Mouse (Mus musculus): Measurements from ENCODE around the gene Gm3002. TPM values are rescaled to one million over a fixed set of nuclear protein-coding genes. Genes with fewer than 3 reads are reported as not detected.
"Not testable (repeated sequence)": the region's sequence is repeated elsewhere in the genome, so short reads cannot be mapped to it uniquely, and the experiment has no call there.

Gene Gm3002
- total RNA-seq (2014; rRNA removed; ENCODE audit: low replicate concordance) (0.66 TPM in 1 of 2 replicates, not detected in the other), polyA plus RNA-seq (2015; fragmentation: Nextera tagmentation; extraction: Ambion mirVana) (0.41 and 0.77 TPM in 2 replicates)

DNA sequence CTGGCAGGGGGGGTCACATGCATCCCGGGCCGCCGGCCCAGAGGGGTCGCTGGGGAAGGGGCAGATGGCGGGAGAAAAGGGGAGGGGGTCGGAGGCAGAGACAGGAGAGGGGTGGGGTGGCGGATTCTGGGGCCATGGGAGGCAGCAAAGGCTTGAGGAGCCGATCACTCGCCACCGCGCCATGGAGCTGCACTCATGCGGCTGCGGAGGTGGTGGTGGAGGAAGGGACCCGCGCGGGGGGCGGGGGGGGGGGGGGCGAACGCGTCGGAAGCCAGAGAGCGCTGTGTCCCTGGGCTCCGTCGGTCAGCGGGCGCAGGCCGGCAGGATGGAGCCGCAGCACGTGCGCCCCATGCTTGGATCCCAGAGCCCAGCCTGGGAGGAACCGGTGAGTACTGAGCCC, at the start of gene Gm3002:
Gm3002 (plus strand) TSS at position 301 of the 400 bp plus-strand sequence.
- not testable (repeated sequence) for H3K36me3 ChIP-seq (replicated peaks; ENCODE audit: control insufficient read depth, insufficient read depth, low read length); H3K4me1 ChIP-seq (ENCODE audit: control insufficient read depth, insufficient read depth); H3K27me3 ChIP-seq (ENCODE audit: control insufficient read depth, insufficient read depth, low read length); H3K27ac ChIP-seq (ENCODE audit: low read depth); DNase-seq (ENCODE audit: low spot score); H3K4me2 ChIP-seq (ENCODE audit: low read depth, low read length); H3K9ac ChIP-seq (replicated peaks; ENCODE audit: low read depth, low read length); H3K9me3 ChIP-seq (replicated peaks; ENCODE audit: control insufficient read depth, low read length); H3K4me3 ChIP-seq (ENCODE audit: low read depth, low read length); ATAC-seq (ENCODE audit: insufficient read depth, low read depth)
- WGBS, result no CpG with 5 or more reads among the region's 31 CpGs

DNA sequence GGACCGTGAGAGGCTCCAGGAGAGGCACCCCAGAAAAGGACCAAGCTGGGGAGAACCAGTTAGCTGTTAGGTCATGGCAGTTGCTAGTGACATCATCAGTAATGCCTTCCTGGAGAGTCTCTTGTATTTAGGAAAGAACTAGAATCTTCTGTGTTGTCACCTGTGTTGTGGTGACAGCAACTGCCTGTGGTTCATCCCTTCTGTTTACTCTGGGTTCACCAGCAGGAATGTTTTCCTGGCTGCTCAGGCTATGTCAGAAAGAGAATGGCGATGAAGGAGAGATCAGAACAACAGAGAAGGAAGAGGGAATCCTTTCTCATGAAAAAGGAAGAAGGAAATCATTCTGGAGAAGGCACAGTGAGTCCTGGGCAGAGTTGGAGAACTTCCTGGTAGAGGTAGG, 36.1 kb downstream of the Gm3002 start, which contains the start of gene Gm3033:
Gm3033 (plus strand) TSS at position 301 of the 400 bp plus-strand sequence.
- ATAC-seq (ENCODE audit: insufficient read depth, low read depth), result not testable (repeated sequence)
- WGBS, result no CpG with 5 or more reads among the region's 2 CpGs

DNA sequence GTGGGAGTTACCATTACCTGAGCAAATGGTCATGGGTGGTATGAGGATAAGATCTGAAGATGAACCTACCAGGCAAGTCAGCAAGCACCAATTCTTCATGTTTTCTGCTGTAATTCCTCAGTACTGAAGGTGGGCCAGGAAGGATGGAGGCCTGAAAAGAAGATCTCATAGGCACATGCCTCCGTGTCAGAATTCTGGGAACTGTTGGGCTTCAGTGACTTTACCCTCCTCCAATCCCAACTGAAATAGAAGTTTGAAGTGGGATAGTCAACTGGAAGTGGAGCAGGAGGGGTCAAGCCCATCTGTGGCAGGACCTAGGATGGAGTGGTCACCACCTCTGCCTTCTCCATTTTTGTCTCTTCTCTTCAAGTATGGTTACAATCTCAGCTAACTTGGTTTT, 74.0 kb downstream of the Gm3002 start, which contains the start of gene Gm2916:
Gm2916 (plus strand) TSS at position 301 of the 400 bp plus-strand sequence.
- H3K27me3 ChIP-seq (ENCODE audit: control insufficient read depth, insufficient read depth, low read length); H3K9me3 ChIP-seq (replicated peaks; ENCODE audit: control insufficient read depth, low read length); H3K27ac ChIP-seq (ENCODE audit: low read depth); H3K4me2 ChIP-seq (ENCODE audit: low read depth, low read length); H3K4me1 ChIP-seq (ENCODE audit: control insufficient read depth, insufficient read depth); DNase-seq (ENCODE audit: low spot score); H3K36me3 ChIP-seq (replicated peaks; ENCODE audit: control insufficient read depth, insufficient read depth, low read length); H3K9ac ChIP-seq (replicated peaks; ENCODE audit: low read depth, low read length); ATAC-seq (ENCODE audit: insufficient read depth, low read depth); H3K4me3 ChIP-seq (ENCODE audit: low read depth, low read length): not testable (repeated sequence)
- no CpG with 5 or more reads among the region's 1 CpGs for WGBS

More for the DNA sequence above, 36.1 kb downstream of the Gm3002 start, which contains the start of gene Gm3033:
- not testable (repeated sequence) for H3K27me3 ChIP-seq (ENCODE audit: control insufficient read depth, insufficient read depth, low read length); H3K9ac ChIP-seq (replicated peaks; ENCODE audit: low read depth, low read length); H3K4me3 ChIP-seq (ENCODE audit: low read depth, low read length); H3K36me3 ChIP-seq (replicated peaks; ENCODE audit: control insufficient read depth, insufficient read depth, low read length); H3K9me3 ChIP-seq (replicated peaks; ENCODE audit: control insufficient read depth, low read length); H3K27ac ChIP-seq (ENCODE audit: low read depth); DNase-seq (ENCODE audit: low spot score); H3K4me2 ChIP-seq (ENCODE audit: low read depth, low read length); H3K4me1 ChIP-seq (ENCODE audit: control insufficient read depth, insufficient read depth)

DNA sequence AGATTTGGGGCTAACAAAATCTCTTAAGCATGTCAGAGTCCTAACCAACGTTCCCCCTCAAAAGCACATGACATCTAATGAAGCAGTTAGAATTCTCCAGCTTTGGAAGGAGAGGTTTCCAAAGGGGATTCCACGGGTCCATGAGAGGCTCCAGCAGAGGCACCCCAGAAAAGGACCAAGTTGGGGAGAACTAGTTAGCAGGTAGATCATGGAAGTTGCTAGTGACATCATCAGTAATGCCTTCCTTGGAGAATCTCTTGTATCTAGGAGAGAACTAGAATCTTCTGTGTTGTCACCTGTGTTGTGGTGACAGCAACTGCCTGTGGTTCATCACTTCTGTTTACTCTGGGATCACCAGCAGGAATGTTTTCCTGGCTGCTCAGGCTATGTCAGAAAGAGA, 121.6 kb downstream of the Gm3002 start, which contains the start of gene Gm3029:
Gm3029 (plus strand) TSS at position 301 of the 400 bp plus-strand sequence.
- WGBS, result 38% methylated on average over 1 of the region's 2 CpGs
- not testable (repeated sequence) for H3K36me3 ChIP-seq (replicated peaks; ENCODE audit: control insufficient read depth, insufficient read depth, low read length); H3K27ac ChIP-seq (ENCODE audit: low read depth); H3K4me3 ChIP-seq (ENCODE audit: low read depth, low read length); H3K9ac ChIP-seq (replicated peaks; ENCODE audit: low read depth, low read length); H3K4me2 ChIP-seq (ENCODE audit: low read depth, low read length); DNase-seq (ENCODE audit: low spot score); ATAC-seq (ENCODE audit: insufficient read depth, low read depth); H3K4me1 ChIP-seq (ENCODE audit: control insufficient read depth, insufficient read depth); H3K9me3 ChIP-seq (replicated peaks; ENCODE audit: control insufficient read depth, low read length); H3K27me3 ChIP-seq (ENCODE audit: control insufficient read depth, insufficient read depth, low read length)

DNA sequence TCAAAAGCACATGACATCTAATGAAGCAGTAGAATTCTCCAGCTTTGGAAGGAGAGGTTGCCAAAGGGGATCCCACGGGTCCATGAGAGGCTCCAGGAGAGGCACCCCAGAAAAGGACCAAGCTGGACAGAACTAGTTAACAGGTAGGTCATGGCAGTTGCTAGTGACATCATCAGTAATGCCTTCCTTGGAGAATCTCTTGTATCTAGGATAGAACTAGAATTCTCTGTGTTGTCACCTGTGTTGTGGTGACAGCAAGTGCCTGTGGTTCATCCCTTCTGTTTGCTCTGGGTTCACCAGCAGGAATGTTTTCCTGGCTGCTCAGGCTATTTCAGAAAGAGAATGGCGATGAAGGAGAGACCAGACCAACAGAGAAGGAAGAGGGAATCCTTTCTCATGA, 153.4 kb downstream of the Gm3002 start, which contains the start of gene Gm3095:
Gm3095 (plus strand) TSS at position 301 of the 400 bp plus-strand sequence.
- not testable (repeated sequence) for H3K9ac ChIP-seq (replicated peaks; ENCODE audit: low read depth, low read length); H3K27ac ChIP-seq (ENCODE audit: low read depth); ATAC-seq (ENCODE audit: insufficient read depth, low read depth); H3K27me3 ChIP-seq (ENCODE audit: control insufficient read depth, insufficient read depth, low read length); H3K36me3 ChIP-seq (replicated peaks; ENCODE audit: control insufficient read depth, insufficient read depth, low read length); H3K9me3 ChIP-seq (replicated peaks; ENCODE audit: control insufficient read depth, low read length); H3K4me3 ChIP-seq (ENCODE audit: low read depth, low read length); DNase-seq (ENCODE audit: low spot score); H3K4me1 ChIP-seq (ENCODE audit: control insufficient read depth, insufficient read depth); H3K4me2 ChIP-seq (ENCODE audit: low read depth, low read length)
- WGBS, result no CpG with 5 or more reads among the region's 2 CpGs

DNA sequence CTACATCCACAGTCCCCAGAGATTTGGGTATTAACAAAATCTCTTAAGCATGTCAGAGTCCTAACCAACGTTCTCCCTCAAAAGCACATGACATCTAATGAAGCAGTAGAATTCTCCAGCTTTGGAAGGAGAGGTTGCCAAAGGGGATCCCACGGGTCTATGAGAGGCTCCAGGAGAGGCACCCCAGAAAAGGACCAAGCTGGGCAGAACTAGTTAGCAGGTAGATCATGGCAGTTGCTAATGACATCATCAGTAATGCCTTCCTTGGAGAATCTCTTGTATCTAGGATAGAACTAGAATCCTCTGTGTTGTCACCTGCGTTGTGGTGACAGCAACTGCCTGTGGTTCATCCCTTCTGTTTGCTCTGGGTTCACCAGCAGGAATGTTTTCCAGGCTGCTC, 188.2 kb downstream of the Gm3002 start, which contains the start of gene Gm3099:
Gm3099 (plus strand) TSS at position 301 of the 400 bp plus-strand sequence.
- H3K4me1 ChIP-seq (ENCODE audit: control insufficient read depth, insufficient read depth); ATAC-seq (ENCODE audit: insufficient read depth, low read depth); H3K9me3 ChIP-seq (replicated peaks; ENCODE audit: control insufficient read depth, low read length); H3K27me3 ChIP-seq (ENCODE audit: control insufficient read depth, insufficient read depth, low read length); DNase-seq (ENCODE audit: low spot score); H3K9ac ChIP-seq (replicated peaks; ENCODE audit: low read depth, low read length); H3K4me2 ChIP-seq (ENCODE audit: low read depth, low read length); H3K4me3 ChIP-seq (ENCODE audit: low read depth, low read length); H3K36me3 ChIP-seq (replicated peaks; ENCODE audit: control insufficient read depth, insufficient read depth, low read length); H3K27ac ChIP-seq (ENCODE audit: low read depth): not testable (repeated sequence)
- 67% methylated on average over 1 of the region's 3 CpGs for WGBS

Other genes starting within 250 kb of the Gm3002 start
- gene Gm3012, start 175.6 kb upstream of the Gm3002 start, total RNA-seq (2014; rRNA removed; ENCODE audit: low replicate concordance), result not detected in 2 replicates
- not detected in 2 replicates for gene Gm3012, start 175.6 kb upstream of the Gm3002 start, polyA plus RNA-seq (2015; fragmentation: Nextera tagmentation; extraction: Ambion mirVana)
- 2.3 TPM in 1 of 2 replicates, not detected in the other for gene Gm3020, start 158.0 kb upstream of the Gm3002 start, total RNA-seq (2014; rRNA removed; ENCODE audit: low replicate concordance)
- gene Gm3020, start 158.0 kb upstream of the Gm3002 start, polyA plus RNA-seq (2015; fragmentation: Nextera tagmentation; extraction: Ambion mirVana), result 1.8 and 2.0 TPM in 2 replicates
- not detected in 2 replicates for gene Gm3043, start 121.3 kb upstream of the Gm3002 start, total RNA-seq (2014; rRNA removed; ENCODE audit: low replicate concordance)
- gene Gm3043, start 121.3 kb upstream of the Gm3002 start, polyA plus RNA-seq (2015; fragmentation: Nextera tagmentation; extraction: Ambion mirVana), result not detected in 2 replicates
- not detected in 2 replicates for gene Gm3033, start 36.2 kb downstream of the Gm3002 start, total RNA-seq (2014; rRNA removed; ENCODE audit: low replicate concordance)
- not detected in 2 replicates for gene Gm3033, start 36.2 kb downstream of the Gm3002 start, polyA plus RNA-seq (2015; fragmentation: Nextera tagmentation; extraction: Ambion mirVana)
- gene Gm2916, start 74.1 kb downstream of the Gm3002 start, total RNA-seq (2014; rRNA removed; ENCODE audit: low replicate concordance), result not detected in 2 replicates
- gene Gm2916, start 74.1 kb downstream of the Gm3002 start, polyA plus RNA-seq (2015; fragmentation: Nextera tagmentation; extraction: Ambion mirVana), result 0.07 and 0.11 TPM in 2 replicates
- gene Gm3029, start 121.7 kb downstream of the Gm3002 start, total RNA-seq (2014; rRNA removed; ENCODE audit: low replicate concordance), result not detected in 2 replicates
- gene Gm3029, start 121.7 kb downstream of the Gm3002 start, polyA plus RNA-seq (2015; fragmentation: Nextera tagmentation; extraction: Ambion mirVana), result not detected in 2 replicates
- 0.08 and 2.3 TPM in 2 replicates for gene Gm3095, start 153.5 kb downstream of the Gm3002 start, total RNA-seq (2014; rRNA removed; ENCODE audit: low replicate concordance)
- gene Gm3095, start 153.5 kb downstream of the Gm3002 start, polyA plus RNA-seq (2015; fragmentation: Nextera tagmentation; extraction: Ambion mirVana), result not detected in 2 replicates
- gene Gm3099, start 188.3 kb downstream of the Gm3002 start, total RNA-seq (2014; rRNA removed; ENCODE audit: low replicate concordance), result not detected in 2 replicates
- gene Gm3099, start 188.3 kb downstream of the Gm3002 start, polyA plus RNA-seq (2015; fragmentation: Nextera tagmentation; extraction: Ambion mirVana), result not detected in 2 replicates
- gene Gm5796, start 213.9 kb downstream of the Gm3002 start, total RNA-seq (2014; rRNA removed; ENCODE audit: low replicate concordance), result 0.23 TPM in 1 of 2 replicates, not detected in the other
- 0.14 and 0.22 TPM in 2 replicates for gene Gm5796, start 213.9 kb downstream of the Gm3002 start, polyA plus RNA-seq (2015; fragmentation: Nextera tagmentation; extraction: Ambion mirVana)